In genomic region chr1:71043951-71044350, GRCm38 (mm10) we compare ENCODE assay signal across 16 mouse cellular contexts.
"Had no signal": no experiment of that assay in that cellular context is flagged by ENCODE, and none has a peak within 500 bp of the region (broad histone marks: within the 10 kb centered on the region; RNA-seq: fewer than 3 reads in every experiment).

No protein-coding gene starts in this region.

- H3K9me3 ChIP-seq: lung, embryonic 15.5 days; megakaryocyte, embryonic 14.5 days; midbrain, embryonic 13.5 days; midbrain, embryonic 15.5 days; neural tube, embryonic 12.5 days; stomach, embryonic 15.5 days had no signal

- DNase-seq: liver, postnatal 0 days; lung, adult 2 months; lung, postnatal 14 days; lung, postnatal 36 days; right cerebral cortex, postnatal 14 days; thymus, adult 2 months; thymus, postnatal 14 days; thymus, postnatal 36 days had no signal

- H3K27ac ChIP-seq: lung, embryonic 15.5 days; macrophage; midbrain, embryonic 13.5 days; midbrain, embryonic 15.5 days; neural tube, embryonic 12.5 days; stomach, embryonic 15.5 days; stomach, postnatal 0 days had no signal

- H3K27me3 ChIP-seq: lung, embryonic 15.5 days; megakaryocyte, embryonic 14.5 days; midbrain, embryonic 13.5 days; midbrain, embryonic 15.5 days; neural tube, embryonic 12.5 days; stomach, embryonic 15.5 days had no signal

- H3K36me3 ChIP-seq: lung, embryonic 15.5 days; midbrain, embryonic 13.5 days; midbrain, embryonic 15.5 days; neural tube, embryonic 12.5 days; stomach, embryonic 15.5 days had no signal

- H3K4me3 ChIP-seq: lung, embryonic 15.5 days; megakaryocyte, embryonic 14.5 days; midbrain, embryonic 13.5 days; midbrain, embryonic 15.5 days; neural tube, embryonic 12.5 days; stomach, embryonic 15.5 days had no signal

- H3K4me1 ChIP-seq: lung, embryonic 15.5 days; midbrain, embryonic 13.5 days; midbrain, embryonic 15.5 days; neural tube, embryonic 12.5 days; stomach, embryonic 15.5 days had no signal

- H3K9ac ChIP-seq: liver, postnatal 0 days; lung, embryonic 15.5 days; midbrain, embryonic 13.5 days; midbrain, embryonic 15.5 days; neural tube, embryonic 12.5 days; stomach, embryonic 15.5 days had no signal
